8 mouse cellular contexts compared by ENCODE assay signal in the genomic region with DNA sequence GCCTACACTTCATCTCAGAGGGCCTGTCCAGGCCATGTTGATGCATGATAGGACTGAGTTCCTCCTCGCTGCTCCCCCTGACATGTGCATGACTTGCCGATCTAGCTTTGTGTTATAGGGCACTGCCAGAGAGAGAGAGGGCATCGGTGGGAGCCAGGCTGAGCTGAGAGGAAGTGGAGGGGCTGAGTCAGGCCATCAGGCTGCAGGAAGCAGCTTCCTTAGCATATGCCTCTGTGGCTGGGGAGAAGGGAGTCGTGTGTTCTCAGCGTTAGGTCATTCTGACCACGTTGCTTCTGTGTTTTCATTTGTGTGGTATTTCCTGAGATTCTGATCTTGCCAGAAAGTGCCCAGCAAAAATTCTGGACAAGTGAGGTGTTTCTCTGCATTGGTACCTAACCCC. TPM values are rescaled to one million over a fixed set of nuclear protein-coding genes. Genes with fewer than 3 reads are reported as not detected.
DNase-seq lines count a peak whose midpoint lies in the region; ATAC-seq and TF ChIP-seq lines count a peak whose summit lies in the region.

No protein-coding gene starts in this region.

- intact Hi-C loops in gastrocnemius, postnatal 36 days (cut with DNase I), result no loop called here

- peak; percentile 47 for ATAC-seq in activated CD4-positive, CD25-positive, alpha-beta regulatory T cell, adult 4 months
- peak; percentile 47 for ATAC-seq in inflammation-experienced regulatory T-cells, adult 6 months

- TF ChIP-seq POLR2A in small intestine, adult 2 months (IDR thresholded peaks at IDR 0.05; ENCODE audit: low read depth, low read length), result no peak

- no peaks in the 10 kb centered on the region for H3K9me3 ChIP-seq in midbrain, embryonic 10.5 days (replicated peaks)

- no peaks in the 10 kb centered on the region for H3K36me3 ChIP-seq in small intestine, adult 2 months (ENCODE audit: control insufficient read depth, insufficient read depth, low read length)
- H3K36me3 ChIP-seq in midbrain, embryonic 10.5 days, result peaks cover 2% of the 10 kb centered on the region; the same call in 1 of the 2 replicates

- DNase-seq in layer of hippocampus, adult 9-11 months, result peak; percentile 75
- no peak for DNase-seq in layer of hippocampus, adult 18-20 months (ENCODE audit: low spot score in 2 of 2)
- no peak for DNase-seq in midbrain, embryonic 10.5 days (ENCODE audit: low spot score)
- DNase-seq in gastrocnemius, postnatal 36 days, result no peak
- DNase-seq in cerebellum, postnatal 25 days, result no peak

- WGBS in small intestine, adult 2 months, result 66% methylated on average over 6 of the region's 6 CpGs
- 82% methylated on average over 6 of the region's 6 CpGs for WGBS in midbrain, embryonic 10.5 days

- H3K27me3 ChIP-seq in small intestine, adult 2 months (ENCODE audit: control insufficient read depth, insufficient read depth, low read length), result no peaks in the 10 kb centered on the region
- H3K27me3 ChIP-seq in midbrain, embryonic 10.5 days (ENCODE audit: low read depth, poor library complexity, severe bottlenecking), result no peaks in the 10 kb centered on the region

- H3K4me3 ChIP-seq in small intestine, adult 2 months (ENCODE audit: low read depth, low read length), result no peak overlapping the region
- no peak overlapping the region for H3K4me3 ChIP-seq in midbrain, embryonic 10.5 days

- no peak for TF ChIP-seq CTCF in small intestine, adult 2 months (IDR thresholded peaks at IDR 0.05; ENCODE audit: extremely low read depth, insufficient read length, insufficient replicate concordance, low read depth, low read length)

- peaks cover 43% of the 10 kb centered on the region for H3K4me1 ChIP-seq in small intestine, adult 2 months (ENCODE audit: control insufficient read depth, insufficient read depth, insufficient read length, low read length)
- H3K4me1 ChIP-seq in midbrain, embryonic 10.5 days, result peaks cover 31% of the 10 kb centered on the region

- H3K27ac ChIP-seq in small intestine, adult 2 months (ENCODE audit: insufficient read depth, low read depth, low read length), result peak overlapping the region; percentile 14; the same call in 1 of the 2 replicates
- H3K27ac ChIP-seq in midbrain, embryonic 10.5 days (replicated peaks), result no peak overlapping the region

RNA-seq across cellular contexts. Expression of a gene that starts 17.4 kb away (rescaled TPM):
- 10 to 100 TPM; 64.8 to 68.8 TPM for total RNA-seq in layer of hippocampus, adult 18-20 months (2021)
- polyA plus RNA-seq in activated CD4-positive, CD25-positive, alpha-beta regulatory T cell, adult 4 months (2017; shearing (Covaris generic)), result 100 to 1,000 TPM; 146 to 155 TPM
- 100 to 1,000 TPM; 121 to 180 (median 127) TPM for polyA plus RNA-seq in inflammation-experienced regulatory T-cells, adult 6 months (2017; shearing (Covaris generic))
- polyA plus RNA-seq in small intestine, adult 2 months (2012; rRNA removed), result 13.5 and 24.4 TPM in 2 replicates
- 79.2 and 79.8 TPM in 2 replicates for polyA plus RNA-seq in midbrain, embryonic 10.5 days (2016; fragmentation: Nextera tagmentation; extraction: Ambion mirVana)
- 10 to 100 TPM; 12.5 to 14.9 TPM for total RNA-seq in gastrocnemius, postnatal 36 days (2021)
